Mouse (Mus musculus) liver, postnatal 0 days (tissue): ENCODE data around the gene Tdrd1. TPM values are rescaled to one million over a fixed set of nuclear protein-coding genes. Genes with fewer than 3 reads are reported as not detected.

Experiments
- ATAC-seq: fragments of 200-750 bp; cut with Nextera tagmentation; 2 replicates; pipeline ENCODE4 v1.8.0; 2017; ENCODE audit warnings: mild to moderate bottlenecking, moderate library complexity
- DNase-seq: peaks from one replicate; pipeline ENCODE4 v3.0.0-alpha.2; 2016
- H3K27ac ChIP-seq: fragments of 300-500 bp; sonication (generic); 2 replicates; pipeline ENCODE4 v1.5.1; 2014; ENCODE audit warnings: antibody characterized with exemption, moderate library complexity, mild to moderate bottlenecking, low read depth
- H3K27me3 ChIP-seq: fragments of 300-500 bp; sonication (generic); 2 replicates; pipeline ENCODE4 v1.6.1; 2014; ENCODE audit warnings: low read length, control low read depth, mixed read lengths; ENCODE audit not compliant: insufficient read depth
- H3K36me3 ChIP-seq: fragments of 300-500 bp; sonication (generic); replicated peaks from 2 replicates; pipeline ENCODE4 v1.6.1; 2014; ENCODE audit warnings: mild to moderate bottlenecking, control low read depth, low read length, moderate library complexity, mixed read lengths; ENCODE audit not compliant: insufficient read depth
- H3K4me1 ChIP-seq: fragments of 300-500 bp; sonication (generic); 2 replicates; pipeline ENCODE4 v1.6.1; 2014; ENCODE audit warnings: antibody characterized with exemption, mild to moderate bottlenecking, control low read depth; ENCODE audit not compliant: insufficient read depth
- H3K4me2 ChIP-seq: fragments of 300-500 bp; sonication (generic); 2 replicates; pipeline ENCODE4 v1.6.1; 2014; ENCODE audit warnings: low read depth, mild to moderate bottlenecking, low read length, moderate library complexity, mixed read lengths
- H3K4me3 ChIP-seq: fragments of 300-500 bp; sonication (generic); 2 replicates; pipeline ENCODE4 v1.5.1; 2014; ENCODE audit warnings: low read depth, low read length
- H3K9ac ChIP-seq: fragments of 300-500 bp; sonication (generic); replicated peaks from 2 replicates; pipeline ENCODE4 v1.6.1; 2014; ENCODE audit warnings: mild to moderate bottlenecking, moderate library complexity
- H3K9me3 ChIP-seq: fragments of 300-500 bp; sonication (generic); 2 replicates; pipeline ENCODE4 v1.6.1; 2016; ENCODE audit warnings: mild to moderate bottlenecking, control low read depth, low read length, mixed read lengths
- CTCF ChIP-seq: sonication (generic); IDR thresholded peaks from 2 replicates; pipeline ENCODE4 v1.5.1; 2016; ENCODE audit warnings: antibody characterized with exemption, low read depth
- EP300 ChIP-seq: IDR thresholded peaks from 2 replicates; pipeline ENCODE4 v1.6.1; 2016; ENCODE audit warnings: antibody characterized with exemption, low read depth, mild to moderate bottlenecking
- WGBS: fragments of 180-500 bp; shearing (Covaris S2); extraction: QIAGEN DNeasy Blood & Tissue Kit; methylation state at CpG from one replicate; pipeline ENCODE4 v1.1.7; 2014; ENCODE audit not compliant: insufficient replicate concordance; 5-methylcytosine and 5-hydroxymethylcytosine counted together
- polyA plus RNA-seq: library from polyadenylated mRNA; unstranded; fragments of >200 nt; fragmentation: Nextera tagmentation; extraction: Ambion mirVana; gene quantifications from 2 replicates; pipeline ENCODE4 v1.2.1, GENCODE M21; 2015

Tdrd1 gene
- polyA plus RNA-seq, 1 experiment from 2014 or later: not detected

DNA sequence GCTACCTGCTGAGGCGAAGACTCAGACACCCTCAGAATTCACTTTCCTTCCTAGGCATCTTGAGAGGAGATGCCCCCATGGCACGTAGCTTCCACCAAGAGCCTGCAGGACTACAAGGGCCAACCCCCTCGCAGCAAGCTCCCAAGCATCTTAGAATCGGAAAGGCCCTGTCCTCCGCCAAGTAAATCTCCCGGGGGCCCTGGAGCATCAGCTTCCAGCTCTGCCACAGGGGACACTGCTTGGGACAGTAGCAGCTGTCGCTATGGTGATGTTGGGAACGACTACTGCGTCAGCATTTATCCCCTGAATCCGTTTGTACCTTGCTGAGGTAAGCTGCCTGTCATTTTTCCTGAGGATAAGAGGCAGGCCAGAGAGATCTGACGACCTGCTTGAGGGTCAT lies 84.6 kb downstream of the Tdrd1 start:
- no peak overlapping the region for H3K9ac ChIP-seq
- H3K9me3 ChIP-seq: no peaks in the 10 kb centered on the region
- WGBS: 68% methylated on average over 11 of the region's 11 CpGs
- no peak overlapping the region for H3K4me3 ChIP-seq
- no peaks in the 10 kb centered on the region for H3K36me3 ChIP-seq
- H3K4me1 ChIP-seq: no peaks in the 10 kb centered on the region
- ATAC-seq (no peak), DNase-seq (no peak)
- no peak for TF ChIP-seq CTCF
- TF ChIP-seq EP300: no peak
- no peak overlapping the region for H3K4me2 ChIP-seq
- no peaks in the 10 kb centered on the region for H3K27me3 ChIP-seq
- no peak overlapping the region for H3K27ac ChIP-seq

DNA sequence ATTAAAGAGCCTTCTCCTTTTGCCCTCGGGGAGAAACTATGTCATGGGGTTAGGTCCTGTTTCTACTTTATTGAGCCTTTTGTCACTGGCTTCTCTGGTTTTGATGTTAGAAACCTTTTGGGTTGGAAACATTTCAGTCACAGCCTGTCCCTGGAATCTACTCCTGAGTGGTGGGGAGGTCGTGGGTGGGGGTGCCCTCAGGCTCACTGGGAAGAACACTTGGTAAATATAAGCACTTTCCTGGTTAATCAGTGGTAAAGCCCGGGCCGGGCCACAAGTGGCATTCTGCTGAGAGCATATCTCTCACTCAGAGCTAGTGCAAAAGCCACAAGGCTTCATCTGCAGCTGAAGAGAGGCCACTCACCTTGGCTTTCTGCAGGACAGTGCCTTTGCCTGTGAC lies 87.8 kb downstream of the Tdrd1 start:
- Histone ChIP-seq H3K27ac (no peak overlapping the region), H3K36me3 (no peaks in the 10 kb centered on the region), H3K27me3 (no peaks in the 10 kb centered on the region), H3K4me2 (no peak overlapping the region), H3K9ac (no peak overlapping the region), H3K4me3 (no peak overlapping the region), H3K9me3 (no peaks in the 10 kb centered on the region), H3K4me1 (no peaks in the 10 kb centered on the region)
- ATAC-seq: no peak
- TF ChIP-seq CTCF: no peak
- no peak for TF ChIP-seq EP300
- 62% methylated on average over 4 of the region's 4 CpGs for WGBS
- no peak for DNase-seq

DNA sequence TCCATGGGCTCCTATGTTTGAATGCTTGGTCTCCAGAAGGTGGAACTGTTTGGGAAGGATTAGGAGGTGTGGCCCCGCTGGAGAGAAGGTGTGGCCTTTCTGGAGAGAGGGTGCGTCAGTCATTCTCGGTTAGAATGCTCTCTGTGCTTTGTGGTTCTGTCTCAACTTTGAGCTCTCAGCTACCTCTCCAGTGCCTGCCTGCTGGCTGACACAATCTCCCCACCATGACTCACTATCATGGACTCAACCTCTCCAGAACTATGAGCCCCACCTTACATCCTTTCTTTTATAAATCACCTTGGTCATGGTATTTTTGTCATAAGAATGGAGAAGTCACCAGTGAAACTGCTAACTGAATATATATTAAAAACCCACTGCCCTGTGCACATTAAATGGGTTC lies 88.6 kb downstream of the Tdrd1 start:
- TF ChIP-seq CTCF: no peak
- no peak for TF ChIP-seq EP300
- H3K4me3 ChIP-seq: no peak overlapping the region
- H3K27ac ChIP-seq: no peak overlapping the region
- DNase-seq: no peak
- no peak overlapping the region for H3K4me2 ChIP-seq
- no peaks in the 10 kb centered on the region for H3K36me3 ChIP-seq
- ATAC-seq: no peak
- H3K27me3 ChIP-seq: no peaks in the 10 kb centered on the region
- H3K9ac ChIP-seq: no peak overlapping the region
- no peaks in the 10 kb centered on the region for H3K9me3 ChIP-seq
- 85% methylated on average over 3 of the region's 3 CpGs for WGBS
- H3K4me1 ChIP-seq: no peaks in the 10 kb centered on the region

DNA sequence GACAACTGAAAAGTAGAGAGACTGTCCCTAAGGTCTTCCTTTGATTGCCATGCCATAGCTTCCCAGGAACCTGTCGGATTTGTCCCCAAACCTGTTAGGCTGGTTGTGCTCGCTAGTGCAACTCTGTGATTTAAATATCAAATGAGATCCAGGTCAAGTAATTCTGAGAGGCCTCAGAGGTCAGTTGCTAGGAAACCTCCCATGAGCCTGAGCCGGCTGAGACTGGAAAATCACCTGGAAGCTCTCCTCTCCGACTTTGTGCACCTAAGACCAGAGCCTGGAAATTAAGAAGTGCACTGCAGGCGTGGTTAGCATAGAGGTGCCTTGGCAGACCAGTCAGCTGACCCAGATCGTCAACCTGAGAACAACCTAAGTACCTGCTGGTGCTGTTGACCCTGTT lies 89.1 kb downstream of the Tdrd1 start:
- no peak overlapping the region for H3K4me2 ChIP-seq
- H3K36me3 ChIP-seq: no peaks in the 10 kb centered on the region
- TF ChIP-seq CTCF (no peak), EP300 (no peak)
- H3K4me1 ChIP-seq: no peaks in the 10 kb centered on the region
- 58% methylated on average over 6 of the region's 6 CpGs for WGBS
- no peak overlapping the region for H3K27ac ChIP-seq
- no peak for DNase-seq
- no peak overlapping the region for H3K9ac ChIP-seq
- no peaks in the 10 kb centered on the region for H3K27me3 ChIP-seq
- no peak for ATAC-seq
- no peaks in the 10 kb centered on the region for H3K9me3 ChIP-seq
- no peak overlapping the region for H3K4me3 ChIP-seq

Other genes starting within 250 kb of the Tdrd1 start
- gene Adrb1, start 104.0 kb upstream of the Tdrd1 start, polyA plus RNA-seq: 0.47 and 0.63 TPM in 2 replicates
- gene Ccdc186, start 4.0 kb upstream of the Tdrd1 start, polyA plus RNA-seq: 3.8 and 4.6 TPM in 2 replicates
- not detected in 2 replicates for gene Vwa2, start 48.0 kb downstream of the Tdrd1 start, polyA plus RNA-seq
- gene Afap1l2, start 182.0 kb downstream of the Tdrd1 start, polyA plus RNA-seq: 1.1 and 1.5 TPM in 2 replicates